Mouse (Mus musculus): ENCODE results near the gene Cdk14.

GRCm38 (mm10) chr5:4917743-4918142, 502.4 kb downstream of the Cdk14 start:
- TF ChIP-seq MAFK (IDR thresholded peaks at IDR 0.05; ENCODE audit: insufficient read depth, low read depth, low read length) (no peak), ZNF384 (IDR thresholded peaks at IDR 0.05; ENCODE audit: low read depth, low read length) (no peak), ZC3H11A (IDR thresholded peaks at IDR 0.05; ENCODE audit: borderline replicate concordance, low read depth, low read length) (no peak), HCFC1 (IDR thresholded peaks at IDR 0.05; ENCODE audit: borderline replicate concordance, insufficient read depth, low read length) (no peak)

All from ES-E14 (cell line).